Mouse (Mus musculus) neural tube, embryonic 11.5 days (tissue): ENCODE data around the gene 6030408B16Rik. TPM values are rescaled to one million over a fixed set of nuclear protein-coding genes. Genes with fewer than 3 reads are reported as not detected.

Source experiments
- ATAC-seq: fragments of 200-750 bp; cut with Nextera tagmentation; 2 replicates; pipeline ENCODE4 v1.8.0; 2017; ENCODE audit warnings: moderate number of reproducible peaks, mild to moderate bottlenecking, moderate TSS enrichment, moderate library complexity; ENCODE audit not compliant: insufficient read depth, low FRiP score, low TSS enrichment
- DNase-seq: peaks from one replicate; pipeline ENCODE4 v3.0.0-alpha.2; 2015; ENCODE audit warnings: low spot score
- H3K27ac ChIP-seq: fragments of 300-500 bp; sonication (generic); 2 replicates; pipeline ENCODE4 v1.5.1; 2014; ENCODE audit warnings: low read depth, mild to moderate bottlenecking, low read length
- H3K27me3 ChIP-seq: fragments of 300-500 bp; sonication (generic); 2 replicates; pipeline ENCODE4 v1.6.1; 2014; ENCODE audit warnings: mild to moderate bottlenecking, low read length, mixed read lengths; ENCODE audit not compliant: control insufficient read depth, insufficient read depth
- H3K36me3 ChIP-seq: fragments of 300-500 bp; sonication (generic); 2 replicates; pipeline ENCODE4 v1.6.1; 2014; ENCODE audit warnings: mild to moderate bottlenecking, low read length, moderate library complexity, mixed read lengths; ENCODE audit not compliant: control insufficient read depth, insufficient read depth
- H3K4me1 ChIP-seq: fragments of 300-500 bp; sonication (generic); 2 replicates; pipeline ENCODE4 v1.6.1; 2014; ENCODE audit warnings: low read length, mixed read lengths; ENCODE audit not compliant: control insufficient read depth, insufficient read depth
- H3K4me2 ChIP-seq: fragments of 300-500 bp; sonication (generic); 2 replicates; pipeline ENCODE4 v1.6.1; 2014; ENCODE audit warnings: low read depth, mild to moderate bottlenecking, moderate library complexity
- H3K4me3 ChIP-seq: fragments of 300-500 bp; sonication (generic); 2 replicates; pipeline ENCODE4 v1.5.1; 2014; ENCODE audit warnings: low read depth, low read length
- H3K9ac ChIP-seq: fragments of 300-500 bp; sonication (generic); 2 replicates; pipeline ENCODE4 v1.6.1; 2014; ENCODE audit warnings: mild to moderate bottlenecking, low read length
- H3K9me3 ChIP-seq: fragments of 300-500 bp; sonication (generic); 2 replicates; pipeline ENCODE4 v1.6.1; 2016; ENCODE audit warnings: low read length; ENCODE audit not compliant: control insufficient read depth
- WGBS: fragments of 180-500 bp; shearing (Covaris S2); extraction: QIAGEN DNeasy Blood & Tissue Kit; methylation state at CpG from one replicate; pipeline ENCODE4 v1.1.7; 2014; 5-methylcytosine and 5-hydroxymethylcytosine counted together
- polyA plus RNA-seq: library from polyadenylated mRNA; unstranded; fragments of >200 nt; fragmentation: Nextera tagmentation; extraction: Ambion mirVana; gene quantifications from 2 replicates; pipeline ENCODE4 v1.2.1, GENCODE M21; 2014

Gene 6030408B16Rik
- polyA plus RNA-seq, 1 experiment from 2014 or later, result 0.33 TPM

DNA sequence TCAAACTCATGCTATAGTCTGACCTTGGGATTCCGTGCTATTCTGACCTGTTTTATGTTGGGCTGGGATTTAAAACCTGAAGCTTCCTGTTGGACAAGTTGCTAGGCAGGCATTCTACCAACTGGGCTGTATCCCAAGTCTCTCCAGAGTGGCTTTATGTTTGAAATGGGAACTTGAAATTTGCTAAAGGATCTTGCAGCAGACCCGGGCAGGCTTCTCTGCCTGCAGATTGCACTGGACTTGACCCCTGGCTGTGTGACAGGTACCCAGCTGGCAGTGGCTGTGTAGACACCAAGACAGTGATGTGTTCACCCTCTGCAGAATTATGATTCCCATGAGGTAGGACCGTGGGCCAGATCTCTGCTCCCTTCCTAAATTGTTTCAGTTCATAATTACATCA lies 1.0 kb upstream of the 6030408B16Rik start:
- WGBS, result 89% methylated on average over 3 of the region's 3 CpGs
- Histone ChIP-seq H3K27me3 (no peaks in the 10 kb centered on the region), H3K9ac (no peak overlapping the region), H3K4me2 (no peak overlapping the region), H3K9me3 (no peaks in the 10 kb centered on the region), H3K4me3 (no peak overlapping the region), H3K27ac (no peak overlapping the region), H3K36me3 (peaks cover 4% of the 10 kb centered on the region; the same call in 1 of the 2 replicates), H3K4me1 (no peaks in the 10 kb centered on the region)
- no peak for ATAC-seq
- DNase-seq, result no peak

DNA sequence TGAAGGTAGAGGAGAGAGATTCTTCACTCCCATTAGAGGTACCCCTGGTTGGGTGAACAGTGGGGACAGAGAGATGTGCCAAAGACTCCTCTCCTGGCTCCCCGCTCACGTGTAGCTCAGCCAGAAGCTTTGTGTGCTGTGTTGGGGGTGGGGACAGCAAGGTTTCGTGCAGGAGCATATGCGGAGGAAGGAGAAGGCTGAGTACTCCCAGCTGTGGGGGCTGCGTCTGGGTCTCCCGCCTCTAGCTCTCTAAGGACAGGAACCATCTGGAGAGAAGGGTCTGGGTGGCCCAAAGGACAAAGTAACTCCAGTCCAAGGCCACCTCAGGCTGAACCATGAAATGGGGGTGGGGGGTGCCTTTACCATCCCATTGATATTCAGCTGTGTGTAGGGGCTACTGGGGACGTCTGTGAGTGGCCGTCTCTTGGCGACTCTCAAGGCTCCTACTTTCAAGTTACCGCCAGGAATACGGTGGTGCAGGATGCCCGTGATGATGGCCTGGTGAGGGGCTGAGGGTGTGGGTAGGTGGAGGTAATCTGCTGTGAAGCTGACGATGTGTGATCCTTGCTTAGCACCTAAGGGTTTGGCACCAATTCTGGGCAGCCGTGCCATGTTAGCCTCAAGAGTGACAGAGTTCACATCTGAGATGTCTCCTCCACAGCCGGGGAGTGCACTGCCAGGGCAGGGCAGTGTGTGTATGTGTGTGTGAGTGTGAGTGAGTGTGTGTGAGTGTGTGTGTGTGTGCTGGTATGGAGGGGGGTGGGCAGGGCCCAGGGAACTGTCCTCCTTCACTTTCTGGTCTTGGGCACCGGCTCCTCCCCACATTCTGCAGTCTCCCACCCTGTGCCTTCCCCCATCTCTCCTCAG lies 1.2 kb downstream of the 6030408B16Rik start:
- DNase-seq (no peak), ATAC-seq (no peak)
- no peak overlapping the region for H3K4me3 ChIP-seq
- no peak overlapping the region for H3K9ac ChIP-seq
- H3K9me3 ChIP-seq, result no peaks in the 10 kb centered on the region
- peaks cover 4% of the 10 kb centered on the region; the same call in 1 of the 2 replicates for H3K36me3 ChIP-seq
- no peak overlapping the region for H3K4me2 ChIP-seq
- H3K4me1 ChIP-seq, result no peaks in the 10 kb centered on the region
- 62% methylated on average over 16 of the region's 16 CpGs for WGBS
- no peaks in the 10 kb centered on the region for H3K27me3 ChIP-seq
- H3K27ac ChIP-seq, result no peak overlapping the region

- Histone ChIP-seq H3K27ac (no peak overlapping the region), H3K4me2 (no peak overlapping the region), H3K4me1 (no peaks in the 10 kb centered on the region), H3K9ac (no peak overlapping the region), H3K4me3 (no peak overlapping the region), H3K27me3 (no peaks in the 10 kb centered on the region), H3K36me3 (peaks cover 4% of the 10 kb centered on the region; the same call in 1 of the 2 replicates), H3K9me3 (no peaks in the 10 kb centered on the region)
- WGBS, result 86% methylated on average over 7 of the region's 7 CpGs
- ATAC-seq, result no peak
- no peak for DNase-seq
Observed at GRCm38 (mm10) chr15:101295106-101295505, 2.1 kb downstream of the 6030408B16Rik start.

- ATAC-seq, result no peak
- Histone ChIP-seq H3K4me3 (no peak overlapping the region), H3K36me3 (peaks cover 3% of the 10 kb centered on the region; the same call in 1 of the 2 replicates), H3K4me1 (no peaks in the 10 kb centered on the region), H3K9ac (no peak overlapping the region), H3K4me2 (no peak overlapping the region), H3K9me3 (no peaks in the 10 kb centered on the region), H3K27ac (no peak overlapping the region), H3K27me3 (no peaks in the 10 kb centered on the region)
- no peak for DNase-seq
- WGBS, result 96% methylated on average over 10 of the region's 10 CpGs
Observed at GRCm38 (mm10) chr15:101295616-101296015, 2.6 kb downstream of the 6030408B16Rik start.

GRCm38 (mm10) chr15:101296091-101296490 lies 3.1 kb downstream of the 6030408B16Rik start:
- no peaks in the 10 kb centered on the region for H3K4me1 ChIP-seq
- peaks cover under 1% of the 10 kb centered on the region; the same call in 1 of the 2 replicates for H3K36me3 ChIP-seq
- WGBS, result 88% methylated on average over 11 of the region's 11 CpGs
- DNase-seq (no peak), ATAC-seq (no peak)
- no peaks in the 10 kb centered on the region for H3K27me3 ChIP-seq
- no peak overlapping the region for H3K4me3 ChIP-seq
- H3K9me3 ChIP-seq, result no peaks in the 10 kb centered on the region
- no peak overlapping the region for H3K9ac ChIP-seq
- no peak overlapping the region for H3K27ac ChIP-seq
- H3K4me2 ChIP-seq, result no peak overlapping the region

DNA sequence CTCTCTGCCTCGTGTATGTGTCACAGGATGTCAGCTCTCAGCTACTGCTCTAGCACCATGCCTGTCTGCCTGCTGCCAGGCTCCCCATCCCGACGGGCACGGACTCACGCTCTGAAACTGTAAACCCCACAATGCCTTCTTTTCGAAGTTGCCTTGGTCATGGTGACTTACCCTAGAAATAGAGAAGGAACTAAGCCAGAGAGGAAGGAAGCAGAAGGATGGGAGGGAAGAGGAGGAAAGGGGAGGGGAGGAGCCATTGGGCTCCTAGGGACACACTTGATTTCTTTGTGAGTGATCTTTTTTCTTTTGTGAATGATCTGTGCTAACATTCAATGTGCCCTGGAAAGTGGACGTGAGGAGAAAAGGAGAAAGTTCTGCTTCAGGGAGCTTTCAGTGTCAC lies 5.0 kb downstream of the 6030408B16Rik start:
- Histone ChIP-seq H3K27ac (no peak overlapping the region), H3K9ac (no peak overlapping the region), H3K36me3 (no peaks in the 10 kb centered on the region), H3K4me1 (no peaks in the 10 kb centered on the region), H3K4me3 (no peak overlapping the region), H3K27me3 (no peaks in the 10 kb centered on the region), H3K4me2 (no peak overlapping the region), H3K9me3 (no peaks in the 10 kb centered on the region)
- WGBS, result 33% methylated on average over 7 of the region's 7 CpGs
- ATAC-seq (no peak), DNase-seq (no peak)

GRCm38 (mm10) chr15:101298550-101298949 lies 5.5 kb downstream of the 6030408B16Rik start:
- Histone ChIP-seq H3K36me3 (no peaks in the 10 kb centered on the region), H3K9me3 (no peaks in the 10 kb centered on the region), H3K9ac (0 out of 2 replicates have a peak overlapping the region, but pooled peaks have one; percentile 22), H3K27ac (no peak overlapping the region), H3K4me1 (no peaks in the 10 kb centered on the region), H3K4me2 (no peak overlapping the region), H3K27me3 (no peaks in the 10 kb centered on the region), H3K4me3 (no peak overlapping the region)
- no peak for ATAC-seq
- peak; percentile 38 for DNase-seq
- WGBS, result 16% methylated on average over 7 of the region's 7 CpGs

DNA sequence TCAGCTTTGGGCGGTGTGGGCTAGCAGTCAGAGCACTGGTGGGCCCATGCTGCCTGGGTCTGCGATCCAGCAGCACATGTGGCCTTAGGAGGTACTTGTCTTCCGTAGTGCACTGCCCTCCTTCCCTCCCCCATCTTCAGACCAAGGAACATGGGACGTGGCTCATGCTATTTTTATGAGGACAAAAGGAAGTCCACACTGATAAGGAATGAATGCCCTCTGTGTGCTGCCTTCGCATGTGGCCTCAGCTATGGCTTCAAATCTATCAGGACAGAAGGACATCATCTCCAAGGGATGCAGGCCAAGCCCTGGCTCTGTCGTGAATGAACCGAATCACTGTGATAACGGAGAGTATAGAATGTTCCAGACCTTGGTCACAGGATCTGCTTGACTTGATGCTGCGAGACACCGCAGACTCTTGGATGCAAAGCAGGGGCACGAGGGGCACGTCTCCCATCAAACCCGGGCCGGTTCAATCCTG lies 6.5 kb downstream of the 6030408B16Rik start:
- Histone ChIP-seq H3K36me3 (no peaks in the 10 kb centered on the region), H3K27me3 (no peaks in the 10 kb centered on the region), H3K4me1 (no peaks in the 10 kb centered on the region), H3K4me2 (no peak overlapping the region), H3K27ac (no peak overlapping the region), H3K9me3 (no peaks in the 10 kb centered on the region), H3K9ac (no peak overlapping the region), H3K4me3 (no peak overlapping the region)
- no peak for DNase-seq
- 87% methylated on average over 14 of the region's 14 CpGs for WGBS
- no peak for ATAC-seq

DNA sequence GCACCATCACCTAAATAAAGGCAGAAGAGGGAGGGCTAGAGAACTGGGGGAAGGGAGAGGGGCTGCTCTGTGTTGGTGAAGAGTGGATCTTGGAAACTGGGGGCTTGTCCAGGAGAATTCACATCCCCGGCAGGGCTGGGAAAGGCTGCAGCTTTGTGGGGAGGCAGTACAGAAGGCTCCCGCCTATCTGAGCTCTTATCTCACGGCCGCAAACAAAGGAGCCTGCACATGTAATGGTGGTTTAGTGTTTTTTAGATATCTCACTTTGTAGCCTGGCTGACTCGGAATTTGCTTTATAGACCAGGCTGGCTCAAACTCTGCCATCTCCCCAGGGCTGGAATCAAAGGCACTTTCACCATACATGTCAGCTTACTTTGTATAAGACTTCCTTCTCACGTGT lies 7.1 kb downstream of the 6030408B16Rik start:
- Histone ChIP-seq H3K4me1 (no peaks in the 10 kb centered on the region), H3K27ac (no peak overlapping the region), H3K4me3 (no peak overlapping the region), H3K4me2 (no peak overlapping the region), H3K9me3 (no peaks in the 10 kb centered on the region), H3K27me3 (no peaks in the 10 kb centered on the region), H3K9ac (no peak overlapping the region), H3K36me3 (no peaks in the 10 kb centered on the region)
- ATAC-seq, result no peak
- DNase-seq, result no peak
- WGBS, result 78% methylated on average over 6 of the region's 6 CpGs
